Mouse (Mus musculus) hindbrain, embryonic 11.5 days (tissue): ENCODE measurements at regions not wholly inside any gene's neighbourhood (a gene's known extent, or its start where the extent isn't known, plus 50 kb on each side); places are given as distances from the start of the nearest gene placed in this dataset.
"Not testable (repeated sequence)": the region's sequence is repeated elsewhere in the genome, so short reads cannot be mapped to it uniquely, and the experiment has no call there.

Experiments
- ATAC-seq: fragments of 200-750 bp; cut with Nextera tagmentation; 2 replicates; pipeline ENCODE4 v1.8.0; 2017; ENCODE audit warnings: mild to moderate bottlenecking, moderate TSS enrichment, moderate library complexity; ENCODE audit not compliant: low FRiP score
- DNase-seq: peaks from one replicate; pipeline ENCODE4 v3.0.0-alpha.2; 2015; ENCODE audit warnings: low spot score
- H3K27ac ChIP-seq: fragments of 300-500 bp; sonication (generic); 2 replicates; pipeline ENCODE4 v1.5.1; 2014; ENCODE audit warnings: mild to moderate bottlenecking, low read depth, low read length
- H3K27me3 ChIP-seq: fragments of 300-500 bp; sonication (generic); 2 replicates; pipeline ENCODE4 v1.6.1; 2014; ENCODE audit warnings: mild to moderate bottlenecking, low read length, moderate library complexity, mixed read lengths; ENCODE audit not compliant: control insufficient read depth, insufficient read depth
- H3K36me3 ChIP-seq: fragments of 300-500 bp; sonication (generic); 2 replicates; pipeline ENCODE4 v1.6.1; 2014; ENCODE audit warnings: mild to moderate bottlenecking, low read length, moderate library complexity, mixed read lengths; ENCODE audit not compliant: control insufficient read depth, insufficient read depth
- H3K4me1 ChIP-seq: fragments of 300-500 bp; sonication (generic); replicated peaks from 2 replicates; pipeline ENCODE4 v1.6.1; 2014; ENCODE audit warnings: low read length, mixed read lengths; ENCODE audit not compliant: control insufficient read depth, insufficient read depth
- H3K4me2 ChIP-seq: fragments of 300-500 bp; sonication (generic); replicated peaks from 2 replicates; pipeline ENCODE4 v1.6.1; 2014; ENCODE audit warnings: mild to moderate bottlenecking, low read depth, low read length
- H3K4me3 ChIP-seq: fragments of 300-500 bp; sonication (generic); 2 replicates; pipeline ENCODE4 v1.5.1; 2014; ENCODE audit warnings: low read depth, low read length
- H3K9ac ChIP-seq: fragments of 300-500 bp; sonication (generic); 2 replicates; pipeline ENCODE4 v1.6.1; 2014; ENCODE audit warnings: low read depth, low read length
- H3K9me3 ChIP-seq: fragments of 300-500 bp; sonication (generic); 2 replicates; pipeline ENCODE4 v1.6.1; 2016; ENCODE audit warnings: low read length; ENCODE audit not compliant: control insufficient read depth
- WGBS: fragments of 180-500 bp; shearing (Covaris S2); extraction: QIAGEN DNeasy Blood & Tissue Kit; methylation state at CpG from one replicate; pipeline ENCODE4 v1.1.7; 2014; 5-methylcytosine and 5-hydroxymethylcytosine counted together

- Histone ChIP-seq H3K9ac (no peak overlapping the region), H3K4me2 (no peak overlapping the region), H3K27ac (no peak overlapping the region), H3K9me3 (no peaks in the 10 kb centered on the region), H3K4me1 (no peaks in the 10 kb centered on the region), H3K4me3 (no peak overlapping the region), H3K36me3 (no peaks in the 10 kb centered on the region), H3K27me3 (no peaks in the 10 kb centered on the region)
- ATAC-seq: no peak
- no peak for DNase-seq
These were observed 181.8 kb downstream of the Nova1 start for GRCm38 (mm10) chr12:46636888-46637287.

DNA sequence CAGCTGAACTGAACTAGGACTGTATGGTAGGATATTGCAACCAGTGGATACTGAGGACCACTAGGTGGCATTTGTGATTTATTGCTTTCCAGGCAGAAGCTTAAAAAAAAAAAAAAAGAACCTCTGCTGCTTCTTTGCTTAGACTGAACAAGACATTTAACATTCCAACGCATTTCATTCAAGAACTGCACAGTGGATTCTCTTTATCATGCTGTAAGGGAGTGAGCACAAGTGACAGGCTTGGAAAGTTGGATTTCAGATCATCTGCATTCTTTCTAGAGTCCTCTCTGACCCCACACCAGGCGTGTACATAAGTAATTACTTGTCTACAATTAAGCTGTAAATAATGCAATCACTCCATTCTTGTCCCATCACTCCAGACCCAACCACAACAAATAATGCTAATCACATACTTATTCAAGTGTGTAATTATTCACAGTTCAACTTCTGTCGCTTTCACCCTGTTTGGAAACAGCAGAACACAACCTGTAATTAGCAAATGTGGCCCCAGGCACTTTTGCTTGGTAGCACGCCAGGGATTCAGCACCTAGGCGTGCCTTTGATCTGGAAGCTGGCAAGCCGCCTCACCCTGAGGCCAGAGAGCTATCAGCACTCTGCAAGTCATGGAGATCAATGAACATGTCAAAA is 183.5 kb downstream of the Nova1 start:
- WGBS: 13% methylated on average over 6 of the region's 6 CpGs
- DNase-seq: peak; percentile 44
- no peak overlapping the region for H3K9ac ChIP-seq
- H3K27me3 ChIP-seq: no peaks in the 10 kb centered on the region
- peak; percentile 92 for ATAC-seq
- H3K27ac ChIP-seq: no peak overlapping the region
- no peak overlapping the region for H3K4me2 ChIP-seq
- no peaks in the 10 kb centered on the region for H3K9me3 ChIP-seq
- no peak overlapping the region for H3K4me3 ChIP-seq
- H3K4me1 ChIP-seq: no peaks in the 10 kb centered on the region
- no peaks in the 10 kb centered on the region for H3K36me3 ChIP-seq

DNA sequence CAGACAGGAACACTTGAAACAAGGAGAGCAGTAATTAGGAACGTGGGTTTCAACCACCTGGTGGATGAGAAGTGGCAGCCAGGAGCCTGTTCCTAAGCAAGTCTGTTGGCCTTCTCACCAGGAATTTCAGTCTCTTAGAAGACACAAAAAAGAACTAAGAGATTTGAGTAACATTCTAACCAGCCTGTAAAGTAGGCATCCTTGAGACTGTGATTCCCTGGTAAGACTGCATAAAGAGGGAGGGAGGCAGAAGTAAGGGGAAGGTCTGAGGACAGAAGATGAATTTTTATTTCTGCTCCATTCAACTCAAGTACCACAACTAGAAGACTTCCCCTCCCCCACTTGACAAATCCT is 184.0 kb downstream of the Nova1 start:
- Histone ChIP-seq H3K27ac (no peak overlapping the region), H3K4me3 (no peak overlapping the region), H3K27me3 (no peaks in the 10 kb centered on the region), H3K36me3 (no peaks in the 10 kb centered on the region), H3K9ac (no peak overlapping the region), H3K4me2 (no peak overlapping the region), H3K9me3 (no peaks in the 10 kb centered on the region), H3K4me1 (no peaks in the 10 kb centered on the region)
- ATAC-seq (no peak), DNase-seq (no peak)
- WGBS: 29% methylated on average over 1 of the region's 1 CpGs

DNA sequence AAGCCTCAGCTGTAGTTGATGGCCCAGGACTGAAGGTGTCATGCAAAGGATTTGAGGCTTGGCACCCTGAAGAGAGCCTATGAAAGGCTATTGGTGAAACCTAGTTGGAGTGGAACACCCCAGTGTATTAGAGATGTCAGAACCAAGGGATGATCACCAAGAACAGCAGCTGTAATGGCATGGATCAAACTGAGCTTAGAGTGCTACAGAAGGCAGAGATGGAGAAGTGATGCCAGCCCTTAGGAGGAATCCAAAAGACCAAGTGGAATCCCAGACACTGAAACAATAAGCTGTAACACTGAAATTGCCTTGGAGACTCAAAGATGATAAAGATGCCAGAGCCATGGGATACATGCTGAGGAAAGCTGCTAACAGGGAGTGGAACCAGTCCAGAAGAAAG is 186.3 kb downstream of the Nova1 start:
- not testable (repeated sequence) for ATAC-seq

GRCm38 (mm10) chr12:46627320-46627719 is 191.4 kb downstream of the Nova1 start:
- Histone ChIP-seq H3K9me3 (no peaks in the 10 kb centered on the region), H3K27me3 (no peaks in the 10 kb centered on the region), H3K4me3 (no peak overlapping the region), H3K27ac (no peak overlapping the region), H3K4me2 (no peak overlapping the region), H3K9ac (no peak overlapping the region), H3K36me3 (no peaks in the 10 kb centered on the region), H3K4me1 (no peaks in the 10 kb centered on the region)
- DNase-seq: no peak
- WGBS: 83% methylated on average over 2 of the region's 2 CpGs
- ATAC-seq: no peak

More for the DNA sequence above, 186.3 kb downstream of the Nova1 start:
- H3K4me2 ChIP-seq, H3K9me3 ChIP-seq, H3K36me3 ChIP-seq, H3K27me3 ChIP-seq, H3K27ac ChIP-seq, H3K9ac ChIP-seq, DNase-seq, H3K4me1 ChIP-seq, H3K4me3 ChIP-seq: not testable (repeated sequence)

DNA sequence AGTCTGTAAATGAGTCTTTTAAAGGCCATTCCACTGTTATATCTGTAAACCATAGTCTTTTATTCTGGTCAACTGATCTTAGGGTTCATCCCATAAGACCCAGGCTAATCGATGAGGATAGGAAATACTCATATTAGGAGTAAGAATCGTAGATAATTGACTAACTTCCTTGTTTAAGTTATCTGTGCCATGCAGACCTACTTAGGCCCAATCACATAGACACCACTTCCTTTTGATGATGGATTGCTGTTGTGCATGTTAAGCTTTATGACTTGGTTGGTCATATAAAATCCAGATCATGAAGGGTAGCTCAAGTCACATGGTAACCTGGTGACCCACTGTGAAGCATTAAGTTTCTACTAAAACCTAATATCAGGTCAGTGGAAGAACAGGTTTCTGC is 207.3 kb downstream of the Nova1 start:
- WGBS: 89% methylated on average over 2 of the region's 2 CpGs
- H3K9me3 ChIP-seq: no peaks in the 10 kb centered on the region
- no peak overlapping the region for H3K27ac ChIP-seq
- no peak overlapping the region for H3K4me3 ChIP-seq
- no peaks in the 10 kb centered on the region for H3K4me1 ChIP-seq
- no peak for DNase-seq
- H3K9ac ChIP-seq: no peak overlapping the region
- no peaks in the 10 kb centered on the region for H3K36me3 ChIP-seq
- ATAC-seq: no peak
- H3K27me3 ChIP-seq: no peaks in the 10 kb centered on the region
- no peak overlapping the region for H3K4me2 ChIP-seq

DNA sequence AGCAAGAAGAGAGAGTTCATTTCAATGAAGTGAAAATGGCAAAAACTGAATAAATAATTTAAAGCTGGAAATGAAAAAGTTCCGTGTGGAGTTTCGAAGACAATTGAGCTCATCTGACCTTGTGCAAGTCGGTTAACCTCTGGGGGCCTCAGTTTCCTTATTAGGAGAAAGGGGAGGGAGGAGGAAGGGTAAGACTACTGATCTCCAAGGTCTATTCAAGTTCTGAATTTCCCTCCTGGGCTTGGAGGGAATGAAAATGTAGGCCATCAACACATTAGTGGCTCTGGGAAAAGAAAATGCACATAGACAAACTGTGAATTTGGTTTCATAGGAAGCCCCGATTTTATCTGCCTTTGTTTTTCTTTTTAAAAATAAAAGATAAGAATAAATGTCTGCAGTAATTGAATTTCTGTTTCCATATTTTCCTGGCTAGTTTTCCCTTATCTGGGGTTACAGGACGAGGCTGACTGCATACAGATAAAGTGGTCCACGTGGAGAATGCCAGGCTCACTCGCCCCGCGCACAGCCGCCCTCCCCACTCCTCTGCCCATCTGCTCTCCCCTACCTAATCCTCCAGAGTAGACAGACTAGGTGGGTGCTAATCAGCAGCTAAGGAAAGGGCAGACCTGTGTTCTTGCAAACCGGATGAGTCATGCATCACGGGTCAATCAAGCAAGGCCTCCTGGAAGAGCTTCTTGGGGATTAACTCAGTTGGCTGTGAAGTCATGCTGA is 209.0 kb downstream of the Nova1 start:
- ATAC-seq (no peak; the same call in 1 of the 2 replicates), DNase-seq (no peak)
- Histone ChIP-seq H3K36me3 (no peaks in the 10 kb centered on the region), H3K27ac (no peak overlapping the region), H3K27me3 (no peaks in the 10 kb centered on the region), H3K4me3 (no peak overlapping the region), H3K4me2 (no peak overlapping the region), H3K9ac (no peak overlapping the region), H3K9me3 (no peaks in the 10 kb centered on the region), H3K4me1 (no peaks in the 10 kb centered on the region)
- WGBS: 52% methylated on average over 12 of the region's 12 CpGs

DNA sequence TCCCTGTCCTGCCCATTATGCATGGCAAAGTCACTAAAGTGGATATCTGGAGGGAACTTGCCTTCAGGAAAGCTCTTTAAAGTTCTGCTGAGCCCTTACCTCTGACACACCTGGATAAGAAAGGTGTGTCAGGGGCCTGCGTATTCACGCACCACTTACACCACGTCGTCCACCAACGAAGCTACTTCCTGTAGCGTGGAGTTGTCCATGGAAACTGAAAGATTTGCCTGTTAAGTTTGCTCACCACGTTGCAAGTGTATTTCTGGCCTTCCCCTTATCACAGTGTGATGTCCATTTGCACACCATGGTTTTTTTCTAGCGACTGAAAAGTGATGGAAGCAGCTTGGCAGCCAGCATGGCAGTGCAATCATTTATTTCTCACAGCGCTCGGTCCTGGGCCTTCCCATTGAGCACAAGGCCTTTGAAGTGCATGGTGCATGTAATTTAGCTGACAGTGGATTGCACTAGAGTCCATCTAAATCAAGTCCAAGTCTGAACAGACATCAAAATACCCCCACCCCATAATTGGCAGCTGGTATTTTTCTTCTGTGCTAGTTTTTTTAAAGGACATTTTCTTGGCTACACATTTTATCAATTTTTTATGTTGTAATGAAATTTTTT is 210.3 kb downstream of the Nova1 start:
- H3K27ac ChIP-seq: no peak overlapping the region
- 74% methylated on average over 10 of the region's 10 CpGs for WGBS
- DNase-seq: no peak
- H3K4me3 ChIP-seq: no peak overlapping the region
- no peak overlapping the region for H3K9ac ChIP-seq
- no peaks in the 10 kb centered on the region for H3K27me3 ChIP-seq
- no peaks in the 10 kb centered on the region for H3K4me1 ChIP-seq
- no peaks in the 10 kb centered on the region for H3K36me3 ChIP-seq
- ATAC-seq: peak; percentile 60; the same call in 1 of the 2 replicates
- no peaks in the 10 kb centered on the region for H3K9me3 ChIP-seq
- H3K4me2 ChIP-seq: no peak overlapping the region

GRCm38 (mm10) chr12:46597200-46597599 is 221.5 kb downstream of the Nova1 start:
- Histone ChIP-seq H3K4me3 (no peak overlapping the region), H3K9ac (no peak overlapping the region), H3K9me3 (no peaks in the 10 kb centered on the region), H3K27ac (no peak overlapping the region), H3K4me1 (no peaks in the 10 kb centered on the region), H3K27me3 (no peaks in the 10 kb centered on the region), H3K4me2 (no peak overlapping the region), H3K36me3 (no peaks in the 10 kb centered on the region)
- no peak for DNase-seq
- no peak for ATAC-seq
- WGBS: 38% methylated on average over 4 of the region's 4 CpGs
